Mouse (Mus musculus): ENCODE measurements around the gene Olfr90.

The Olfr90 gene

GRCm38 (mm10) chr17:37061435-37061834, 26.9 kb downstream of the Olfr90 start:
- DNase-seq (ENCODE audit: low spot score), result no peak

- no peak for DNase-seq (ENCODE audit: low spot score)
Measured at GRCm38 (mm10) chr17:37056957-37057356, 31.3 kb downstream of the Olfr90 start.

GRCm38 (mm10) chr17:37051745-37052144, 36.6 kb downstream of the Olfr90 start:
- no peak for DNase-seq (ENCODE audit: low spot score)

GRCm38 (mm10) chr17:37050876-37051275, 37.4 kb downstream of the Olfr90 start:
- DNase-seq (ENCODE audit: low spot score), result no peak

- no peak for DNase-seq (ENCODE audit: low spot score)
Measured at GRCm38 (mm10) chr17:37050399-37050798, 37.9 kb downstream of the Olfr90 start.

- DNase-seq (ENCODE audit: low spot score), result no peak
Measured at GRCm38 (mm10) chr17:37049570-37050310, 38.6 kb downstream of the Olfr90 start.

- DNase-seq (ENCODE audit: low spot score), result no peak
Measured at GRCm38 (mm10) chr17:37048383-37048782, 39.9 kb downstream of the Olfr90 start.

- no peak for DNase-seq (ENCODE audit: low spot score)
Measured at GRCm38 (mm10) chr17:37047981-37048380, 40.3 kb downstream of the Olfr90 start.

GRCm38 (mm10) chr17:37047332-37047976, 40.8 kb downstream of the Olfr90 start:
- no peak for DNase-seq (ENCODE audit: low spot score)

GRCm38 (mm10) chr17:37046312-37047112, 41.8 kb downstream of the Olfr90 start:
- DNase-seq (ENCODE audit: low spot score), result no peak

GRCm38 (mm10) chr17:37045611-37046311, 42.5 kb downstream of the Olfr90 start, which contains the start of gene Gabbr1:
Gabbr1 (plus strand) TSS chr17:37045966.
- DNase-seq (ENCODE audit: low spot score), result no peak

GRCm38 (mm10) chr17:37044651-37045244, 43.6 kb downstream of the Olfr90 start:
- DNase-seq (ENCODE audit: low spot score), result no peak

GRCm38 (mm10) chr17:37039127-37039894, 49.0 kb downstream of the Olfr90 start:
- no peak for DNase-seq (ENCODE audit: low spot score)
